Mouse (Mus musculus): ENCODE results near the gene Cpd. TPM values are rescaled to one million over a fixed set of nuclear protein-coding genes. Genes with fewer than 3 reads are reported as not detected.
A peak's percentile ranks its signal among the peaks of the same experiment; 100 is the strongest.

The Cpd gene
- polyA plus RNA-seq, 1 experiment from 2014 or later = 7.0 TPM

DNA sequence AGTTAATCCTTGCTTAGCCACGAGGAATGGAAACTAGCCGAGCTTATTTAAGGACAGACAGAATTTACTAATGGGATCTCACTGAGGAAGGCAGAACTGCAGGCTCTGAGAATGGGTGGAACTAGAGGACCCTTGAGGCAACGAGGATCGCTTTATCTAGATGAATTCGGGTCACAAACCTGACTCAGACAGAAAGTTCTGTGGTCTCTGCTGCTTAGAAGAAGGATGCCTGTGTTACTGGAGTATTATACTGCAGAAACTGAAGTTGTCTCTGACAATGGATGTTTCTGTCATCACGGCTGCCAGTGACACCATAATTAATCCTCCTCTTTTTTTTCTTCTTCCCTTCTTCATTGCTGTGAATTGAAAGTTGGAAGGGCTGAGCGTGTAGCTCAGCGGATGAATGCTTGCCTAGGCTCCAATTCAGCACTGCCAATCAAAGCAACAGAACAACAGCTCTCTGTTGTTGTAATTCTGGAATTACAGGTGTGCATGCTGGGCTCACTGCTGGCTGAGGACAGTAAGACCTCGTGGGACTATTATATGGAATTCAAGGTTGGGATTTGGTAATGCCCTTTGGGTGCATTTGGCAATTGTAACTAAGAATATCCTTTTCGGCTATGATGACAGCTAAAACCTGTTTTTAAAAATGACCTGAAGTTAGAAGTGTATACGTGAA lies 25.9 kb upstream of the Cpd start:
- Histone ChIP-seq H3K4me1 (no peaks in the 10 kb centered on the region), H3K4me2 (replicated peaks) (no peak overlapping the region), H3K4me3 (no peak overlapping the region), H3K36me3 (no peaks in the 10 kb centered on the region), H3K9ac (replicated peaks) (no peak overlapping the region), H3K27me3 (no peaks in the 10 kb centered on the region), H3K27ac (replicated peaks) (no peak overlapping the region), H3K9me3 (no peaks in the 10 kb centered on the region)
- ATAC-seq (replicated peaks) = no peak
- 38% methylated on average over 11 of the region's 11 CpGs for WGBS

DNA sequence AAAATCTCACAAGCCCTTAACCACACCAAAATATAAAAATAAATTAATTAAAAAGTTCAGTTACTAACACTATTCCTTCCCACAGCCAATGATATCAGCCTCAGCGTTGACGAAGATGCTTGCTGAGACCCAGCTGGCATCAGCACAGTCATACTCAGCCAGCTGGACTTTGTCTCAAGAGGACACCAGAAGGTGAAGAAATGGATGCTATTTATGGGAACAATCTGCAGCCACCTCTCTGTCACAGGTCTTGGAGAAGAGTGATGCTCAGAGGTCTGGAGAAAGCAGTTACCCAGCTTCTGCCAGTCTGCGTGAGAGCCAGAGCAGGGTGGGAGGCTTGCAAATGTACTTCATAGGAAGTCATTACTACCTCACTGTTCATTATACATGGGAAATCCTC lies 14.4 kb upstream of the Cpd start:
- 92% methylated on average over 3 of the region's 3 CpGs for WGBS
- Histone ChIP-seq H3K9ac (replicated peaks) (no peak overlapping the region), H3K4me3 (no peak overlapping the region), H3K27ac (replicated peaks) (no peak overlapping the region), H3K9me3 (no peaks in the 10 kb centered on the region), H3K36me3 (no peaks in the 10 kb centered on the region), H3K4me1 (no peaks in the 10 kb centered on the region), H3K4me2 (replicated peaks) (no peak overlapping the region), H3K27me3 (no peaks in the 10 kb centered on the region)
- no peak for ATAC-seq (replicated peaks)

DNA sequence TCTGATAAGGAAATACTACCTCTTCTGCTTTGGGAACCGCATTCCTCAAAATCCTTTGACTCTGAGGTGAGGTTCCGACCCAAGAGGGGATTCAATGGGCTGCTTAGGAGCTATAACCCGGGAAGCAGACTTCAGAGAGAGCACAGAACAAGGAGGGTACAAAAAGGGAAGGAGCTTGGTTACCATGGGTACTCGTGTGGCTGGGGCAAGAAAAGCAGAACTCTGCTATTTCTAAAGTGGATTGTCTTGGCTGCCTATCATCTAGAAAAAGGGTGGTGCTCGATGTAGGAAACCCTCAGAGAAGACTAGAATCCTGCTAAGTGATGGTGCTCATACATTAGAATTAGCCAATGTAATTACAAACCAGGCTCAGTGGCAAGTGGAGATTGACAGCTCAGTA lies 12.4 kb upstream of the Cpd start:
- Histone ChIP-seq H3K4me2 (replicated peaks) (no peak overlapping the region), H3K36me3 (no peaks in the 10 kb centered on the region), H3K27me3 (no peaks in the 10 kb centered on the region), H3K9ac (replicated peaks) (no peak overlapping the region), H3K9me3 (no peaks in the 10 kb centered on the region), H3K4me1 (peaks cover 6% of the 10 kb centered on the region; the same call in 1 of the 2 replicates), H3K4me3 (no peak overlapping the region), H3K27ac (replicated peaks) (no peak overlapping the region)
- WGBS = 54% methylated on average over 5 of the region's 5 CpGs
- no peak for ATAC-seq (replicated peaks)

DNA sequence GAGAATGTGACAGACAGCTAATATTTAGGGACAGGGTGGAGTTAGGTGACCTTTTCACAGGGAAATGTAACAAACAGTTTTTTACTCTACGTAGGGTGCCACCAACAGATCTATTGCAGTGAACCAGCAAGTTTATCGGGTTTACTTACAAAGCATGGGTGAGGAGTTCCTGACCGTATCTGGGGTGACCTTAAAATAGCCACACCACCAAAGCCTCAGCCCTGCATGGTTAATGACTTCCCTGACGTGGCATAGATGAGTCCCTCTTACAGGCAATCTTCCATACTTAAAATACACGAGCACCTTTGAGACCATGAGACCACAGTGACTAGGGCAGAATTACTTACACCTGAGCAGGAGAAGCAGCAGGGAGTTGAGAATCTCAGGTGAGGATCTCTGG lies 12.0 kb upstream of the Cpd start:
- ATAC-seq (replicated peaks) = no peak
- H3K27ac ChIP-seq (replicated peaks) = no peak overlapping the region
- no peaks in the 10 kb centered on the region for H3K9me3 ChIP-seq
- H3K4me1 ChIP-seq = peaks cover 6% of the 10 kb centered on the region; the same call in 1 of the 2 replicates
- WGBS = 80% methylated on average over 5 of the region's 5 CpGs
- H3K27me3 ChIP-seq = no peaks in the 10 kb centered on the region
- H3K9ac ChIP-seq (replicated peaks) = no peak overlapping the region
- no peak overlapping the region for H3K4me2 ChIP-seq (replicated peaks)
- H3K36me3 ChIP-seq = no peaks in the 10 kb centered on the region
- no peak overlapping the region for H3K4me3 ChIP-seq

DNA sequence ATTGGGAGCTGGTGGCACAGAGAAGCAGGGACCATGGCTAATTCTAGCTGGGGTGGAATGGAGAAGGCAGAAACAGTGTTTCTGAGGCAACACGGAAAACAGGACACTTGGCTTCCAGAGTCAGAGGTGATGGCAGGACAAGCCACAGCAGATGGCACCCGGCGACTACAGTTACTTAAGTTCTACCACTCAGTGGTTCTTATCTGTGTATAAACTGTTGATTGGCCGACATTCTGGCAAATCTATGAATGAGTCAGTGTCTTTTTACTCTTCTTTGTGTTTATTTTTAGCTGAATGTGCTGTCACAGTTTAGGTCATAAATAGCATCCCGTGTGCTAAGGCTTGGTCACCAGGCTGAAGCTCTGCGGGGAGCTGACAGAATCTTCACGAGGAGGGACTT lies 10.3 kb upstream of the Cpd start:
- WGBS = 87% methylated on average over 7 of the region's 7 CpGs
- no peaks in the 10 kb centered on the region for H3K36me3 ChIP-seq

DNA sequence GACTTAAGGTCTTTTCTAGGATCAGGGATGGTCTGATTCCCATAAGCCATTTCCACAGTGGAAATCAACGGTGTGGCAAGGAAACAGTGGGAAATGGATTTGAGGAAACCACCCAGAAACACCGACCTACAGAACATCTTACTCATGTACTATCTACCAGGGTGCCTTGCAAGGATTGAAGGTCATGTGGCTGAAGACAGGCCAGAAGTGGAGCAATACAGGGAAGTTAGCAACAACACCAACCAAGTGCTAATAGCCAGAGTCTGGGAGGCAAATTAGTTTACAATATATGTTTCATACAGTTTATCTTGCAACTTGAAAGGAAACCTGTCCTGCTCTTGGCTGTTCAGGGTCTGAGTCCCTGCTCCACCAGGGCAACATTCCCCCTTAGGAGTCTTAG lies 9.8 kb upstream of the Cpd start:
- no peak for ATAC-seq (replicated peaks)
- WGBS = 93% methylated on average over 2 of the region's 2 CpGs
- H3K36me3 ChIP-seq = no peaks in the 10 kb centered on the region

More for the DNA sequence above, 10.3 kb upstream of the Cpd start:
- H3K4me2 ChIP-seq (replicated peaks) = no peak overlapping the region
- no peak overlapping the region for H3K9ac ChIP-seq (replicated peaks)
- H3K27me3 ChIP-seq = no peaks in the 10 kb centered on the region
- ATAC-seq (replicated peaks) = no peak
- no peak overlapping the region for H3K4me3 ChIP-seq
- no peaks in the 10 kb centered on the region for H3K9me3 ChIP-seq
- peaks cover 6% of the 10 kb centered on the region; the same call in 1 of the 2 replicates for H3K4me1 ChIP-seq
- H3K27ac ChIP-seq (replicated peaks) = no peak overlapping the region

DNA sequence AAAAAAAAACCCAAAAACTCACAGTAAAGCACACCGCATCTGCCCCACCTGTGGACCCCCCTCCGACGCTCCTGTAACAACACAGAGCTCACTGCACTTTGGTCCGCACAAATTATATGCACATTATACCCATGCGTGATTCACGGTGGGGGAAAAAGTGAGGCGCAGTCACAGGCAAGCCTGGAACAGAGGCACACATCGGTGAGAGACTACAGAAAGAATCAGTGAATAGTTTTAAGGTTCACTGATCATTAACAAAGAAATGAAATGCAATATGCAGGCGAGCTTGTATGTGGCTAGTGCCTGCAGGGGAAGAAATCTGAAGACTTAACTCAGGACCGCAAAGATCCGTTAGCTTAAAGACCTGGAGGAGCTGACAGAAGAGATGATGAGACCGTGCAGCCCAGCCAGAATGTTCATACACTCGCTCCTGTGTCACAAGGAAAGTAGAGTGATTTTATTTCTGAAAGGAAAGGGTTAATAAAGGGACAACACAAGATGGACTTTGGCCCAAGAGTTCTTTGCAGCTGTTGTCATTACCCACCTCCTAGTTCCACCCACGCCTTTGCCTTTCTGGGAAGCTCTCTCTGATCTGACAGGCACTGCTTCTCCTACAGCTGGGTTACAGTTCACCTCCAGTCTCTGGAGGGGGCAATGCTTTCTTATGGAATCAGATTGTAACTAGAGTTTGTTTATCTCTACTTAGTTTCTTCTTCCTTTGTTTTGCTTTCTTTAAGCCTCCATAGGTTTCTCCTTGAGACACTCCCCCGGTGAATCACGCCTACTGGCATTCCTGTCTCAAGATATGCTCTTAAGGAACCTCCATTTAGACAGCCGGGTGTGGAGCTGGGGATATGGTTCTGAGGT lies 7.9 kb upstream of the Cpd start:
- no peak for ATAC-seq (replicated peaks)
- no peaks in the 10 kb centered on the region for H3K27me3 ChIP-seq
- H3K9me3 ChIP-seq = no peaks in the 10 kb centered on the region
- H3K4me3 ChIP-seq = no peak overlapping the region
- no peaks in the 10 kb centered on the region for H3K36me3 ChIP-seq
- no peak overlapping the region for H3K9ac ChIP-seq (replicated peaks)
- no peak overlapping the region for H3K27ac ChIP-seq (replicated peaks)
- H3K4me2 ChIP-seq (replicated peaks) = no peak overlapping the region
- H3K4me1 ChIP-seq = peaks cover 6% of the 10 kb centered on the region; the same call in 1 of the 2 replicates
- 34% methylated on average over 17 of the region's 17 CpGs for WGBS

More for the DNA sequence above, 9.8 kb upstream of the Cpd start:
- Histone ChIP-seq H3K27me3 (no peaks in the 10 kb centered on the region), H3K9me3 (no peaks in the 10 kb centered on the region), H3K27ac (replicated peaks) (no peak overlapping the region), H3K4me1 (peaks cover 6% of the 10 kb centered on the region; the same call in 1 of the 2 replicates), H3K4me2 (replicated peaks) (no peak overlapping the region), H3K9ac (replicated peaks) (no peak overlapping the region), H3K4me3 (no peak overlapping the region)

DNA sequence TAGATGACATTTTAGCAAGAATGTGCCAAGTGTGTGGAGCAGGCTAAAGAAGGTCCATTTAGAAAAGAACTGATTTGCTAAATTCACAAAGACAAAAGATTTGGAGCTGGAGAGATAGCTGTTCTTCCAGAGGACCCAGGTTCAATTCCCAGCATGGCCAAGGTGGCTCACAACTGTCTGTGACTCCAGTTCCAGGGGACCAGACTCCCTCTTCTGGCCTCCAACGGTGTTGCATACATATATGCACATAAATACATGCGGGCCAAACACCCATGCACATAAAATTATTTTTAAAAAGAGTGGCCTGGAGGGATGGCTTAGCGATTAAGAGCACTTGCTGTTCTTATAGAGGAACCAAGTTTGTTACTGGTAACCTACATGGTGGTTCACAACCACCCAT lies 4.7 kb upstream of the Cpd start:
- Histone ChIP-seq H3K4me3 (no peak overlapping the region), H3K27ac (replicated peaks) (no peak overlapping the region), H3K9me3 (no peaks in the 10 kb centered on the region), H3K27me3 (no peaks in the 10 kb centered on the region), H3K36me3 (no peaks in the 10 kb centered on the region), H3K4me1 (peaks cover 12% of the 10 kb centered on the region; the same call in 1 of the 2 replicates), H3K9ac (replicated peaks) (no peak overlapping the region), H3K4me2 (replicated peaks) (no peak overlapping the region)
- no peak for ATAC-seq (replicated peaks)
- 73% methylated on average over 3 of the region's 3 CpGs for WGBS

DNA sequence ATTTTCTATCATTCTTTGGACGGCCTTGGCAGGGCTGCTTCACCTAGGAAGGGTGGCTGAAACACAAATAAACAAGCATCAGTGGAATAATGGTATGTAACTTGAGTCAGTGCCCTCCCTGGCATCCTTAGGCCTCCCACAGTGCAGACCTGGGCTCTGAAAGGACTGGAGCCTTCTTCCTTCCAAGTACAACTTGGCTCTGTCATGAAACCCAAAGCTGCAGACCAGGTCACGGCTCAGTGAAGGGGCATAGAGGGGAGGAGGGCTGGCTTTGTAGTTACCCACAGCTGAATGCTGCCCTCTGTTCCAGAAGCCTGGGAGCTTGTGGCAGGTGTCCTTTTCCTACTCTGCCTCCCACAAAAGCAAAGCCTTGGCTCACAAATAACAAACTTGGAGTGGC lies 2.8 kb upstream of the Cpd start:
- Histone ChIP-seq H3K27ac (replicated peaks) (no peak overlapping the region), H3K36me3 (no peaks in the 10 kb centered on the region), H3K9ac (replicated peaks) (no peak overlapping the region), H3K9me3 (no peaks in the 10 kb centered on the region), H3K4me1 (peaks cover 24% of the 10 kb centered on the region), H3K4me2 (replicated peaks) (no peak overlapping the region), H3K4me3 (no peak overlapping the region), H3K27me3 (no peaks in the 10 kb centered on the region)
- ATAC-seq (replicated peaks) = no peak
- 28% methylated on average over 2 of the region's 2 CpGs for WGBS

DNA sequence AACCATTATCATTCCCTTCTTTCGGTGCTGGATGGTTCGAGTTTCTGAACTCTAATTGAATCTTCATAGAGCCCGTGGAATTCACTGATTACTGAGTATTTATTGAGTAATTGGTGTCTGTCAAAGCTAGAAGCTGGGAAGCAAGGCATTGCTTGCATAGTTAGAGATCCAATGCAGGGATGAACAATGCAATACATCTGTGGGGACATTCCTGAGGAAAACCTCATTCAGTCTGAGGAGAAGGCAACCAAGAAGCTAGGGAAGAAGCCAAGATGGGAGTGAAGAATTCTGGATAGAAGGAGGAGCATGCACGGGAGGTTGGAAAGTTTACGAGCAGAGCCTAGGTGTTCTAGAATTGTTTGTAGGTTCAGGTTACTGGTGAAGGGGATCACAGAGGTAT lies 1.3 kb upstream of the Cpd start:
- Histone ChIP-seq H3K4me2 (replicated peaks) (no peak overlapping the region), H3K36me3 (no peaks in the 10 kb centered on the region), H3K27me3 (no peaks in the 10 kb centered on the region), H3K4me3 (no peak overlapping the region), H3K27ac (replicated peaks) (no peak overlapping the region), H3K4me1 (peaks cover 35% of the 10 kb centered on the region), H3K9ac (replicated peaks) (no peak overlapping the region), H3K9me3 (no peaks in the 10 kb centered on the region)
- ATAC-seq (replicated peaks) = no peak
- WGBS = 86% methylated on average over 5 of the region's 5 CpGs

DNA sequence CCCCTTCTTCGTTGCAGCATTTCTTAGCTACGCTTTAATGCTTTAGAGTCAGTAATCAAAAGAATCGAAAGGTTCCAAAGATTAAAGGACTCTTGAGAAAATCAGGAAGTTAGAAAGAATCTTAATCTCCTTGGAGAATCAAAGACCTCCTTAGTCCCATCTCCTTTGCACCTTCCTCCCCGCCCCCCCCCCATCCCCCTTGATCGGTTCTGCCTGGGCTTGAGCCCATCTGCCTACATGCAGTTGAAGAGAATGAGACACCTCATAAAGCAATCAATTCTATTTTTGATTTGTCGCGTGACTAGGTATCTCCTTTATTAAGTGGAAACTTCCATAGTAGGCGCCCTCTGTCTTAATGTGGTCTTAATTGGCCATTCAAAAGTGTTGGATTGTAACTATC lies 536 bp upstream of the Cpd start:
- no peaks in the 10 kb centered on the region for H3K9me3 ChIP-seq
- peaks cover 41% of the 10 kb centered on the region for H3K4me1 ChIP-seq
- 21% methylated on average over 8 of the region's 8 CpGs for WGBS
- H3K36me3 ChIP-seq = no peaks in the 10 kb centered on the region
- H3K27me3 ChIP-seq = no peaks in the 10 kb centered on the region
- H3K4me3 ChIP-seq = peak overlapping the region; percentile 91
- H3K4me2 ChIP-seq (replicated peaks) = peak overlapping the region; percentile 95
- peak; percentile 55; the same call in 1 of the 2 replicates for ATAC-seq (replicated peaks)
- 0 out of 2 replicates have a peak overlapping the region, but pooled peaks have one; percentile 92 for H3K27ac ChIP-seq (replicated peaks)
- H3K9ac ChIP-seq (replicated peaks) = peak overlapping the region; percentile 33

Data from forebrain, embryonic 15.5 days (tissue).